Mouse (Mus musculus) cerebellum, adult 2 months (tissue): ENCODE measurements around the gene Hyou1.

Experiments used
- CTCF ChIP-seq: fragments of 200-500 bp; IDR thresholded peaks from 2 replicates; pipeline ENCODE4 v1.5.1; 2011; ENCODE audit warnings: low read depth, mild to moderate bottlenecking, control low read depth, low read length, moderate library complexity, borderline replicate concordance; ENCODE audit not compliant: insufficient read depth
- POLR2A ChIP-seq: fragments of 200-500 bp; IDR thresholded peaks from 2 replicates; pipeline ENCODE4 v1.6.1; 2011; ENCODE audit warnings: low read length, control low read depth, borderline replicate concordance; ENCODE audit not compliant: insufficient read depth

DNA sequence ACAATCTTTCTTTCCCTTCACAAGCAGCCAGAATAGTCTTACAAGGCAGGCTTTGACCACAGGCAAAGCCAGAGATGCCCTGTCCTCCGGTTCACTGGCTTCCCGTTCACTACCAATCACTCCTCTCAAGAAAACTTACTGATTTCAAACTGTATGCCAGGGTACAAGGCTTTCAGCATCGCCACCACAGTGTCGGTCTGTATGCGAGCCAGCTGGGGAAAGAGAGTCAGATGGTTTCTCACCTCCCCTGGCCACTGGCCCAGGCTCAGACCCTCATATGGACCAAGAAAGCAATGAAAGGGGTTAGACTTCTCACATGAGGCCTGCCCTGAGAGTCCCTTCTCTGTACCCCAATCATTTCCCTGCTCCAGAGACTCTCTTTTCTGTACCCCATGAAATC lies 37.8 kb upstream of the Hyou1 start:
- TF ChIP-seq CTCF = no peak
- TF ChIP-seq POLR2A = no peak
